Mouse (Mus musculus) heart, embryonic 12.5 days (tissue): ENCODE results near the gene Bscl2. TPM values are rescaled to one million over a fixed set of nuclear protein-coding genes. Genes with fewer than 3 reads are reported as not detected.
A peak's percentile ranks its signal among the peaks of the same experiment; 100 is the strongest.
"Not testable (repeated sequence)": the region's sequence is repeated elsewhere in the genome, so short reads cannot be mapped to it uniquely, and the experiment has no call there.

Source experiments
- ATAC-seq: fragments of 200-750 bp; cut with Nextera tagmentation; 2 replicates; pipeline ENCODE4 v1.8.0; 2017; ENCODE audit warnings: moderate TSS enrichment, moderate library complexity; ENCODE audit not compliant: insufficient number of reproducible peaks, low FRiP score
- H3K27ac ChIP-seq: fragments of 300-500 bp; sonication (generic); 2 replicates; pipeline ENCODE4 v1.5.1; 2016; ENCODE audit warnings: mild to moderate bottlenecking, moderate library complexity; ENCODE audit not compliant: poor library complexity, severe bottlenecking
- H3K27me3 ChIP-seq: fragments of 300-500 bp; sonication (generic); replicated peaks from 2 replicates; pipeline ENCODE4 v1.6.1; 2016; ENCODE audit warnings: mild to moderate bottlenecking, moderate library complexity
- H3K36me3 ChIP-seq: fragments of 300-500 bp; sonication (generic); 2 replicates; pipeline ENCODE4 v1.6.1; 2016; ENCODE audit warnings: mild to moderate bottlenecking, moderate library complexity
- H3K4me1 ChIP-seq: fragments of 300-500 bp; sonication (generic); replicated peaks from 2 replicates; pipeline ENCODE4 v1.6.1; 2016; ENCODE audit warnings: mild to moderate bottlenecking
- H3K4me2 ChIP-seq: fragments of 300-500 bp; sonication (generic); 2 replicates; pipeline ENCODE4 v1.6.1; 2016; ENCODE audit warnings: mild to moderate bottlenecking, moderate library complexity
- H3K4me3 ChIP-seq: fragments of 300-500 bp; sonication (generic); 2 replicates; pipeline ENCODE4 v1.5.1; 2016; ENCODE audit warnings: mild to moderate bottlenecking
- H3K9ac ChIP-seq: fragments of 300-500 bp; sonication (generic); 2 replicates; pipeline ENCODE4 v1.6.1; 2016; ENCODE audit warnings: mild to moderate bottlenecking, moderate library complexity
- H3K9me3 ChIP-seq: fragments of 300-500 bp; sonication (generic); replicated peaks from 2 replicates; pipeline ENCODE4 v1.6.1; 2016; ENCODE audit warnings: mild to moderate bottlenecking, moderate library complexity
- WGBS: fragments of 180-500 bp; shearing (Covaris S2); methylation state at CpG from one replicate; pipeline ENCODE4 v1.1.7; 2016; 5-methylcytosine and 5-hydroxymethylcytosine counted together
- microRNA-seq: library from miRNA; unstranded; fragments of <30 nt; microRNA quantifications from one replicate; pipeline ENCODE4, GENCODE M21; 2017
- polyA plus RNA-seq: library from polyadenylated mRNA; unstranded; fragments of >200 nt; fragmentation: Nextera tagmentation; extraction: Ambion mirVana; gene quantifications from 2 replicates; pipeline ENCODE4 v1.2.1, GENCODE M21; 2016

Bscl2 gene
- polyA plus RNA-seq, 1 experiment from 2014 or later: 41.1 TPM

- H3K4me1 ChIP-seq: peaks cover 38% of the 10 kb centered on the region
- 91% methylated on average over 9 of the region's 9 CpGs for WGBS
- no peak overlapping the region for H3K4me2 ChIP-seq
- H3K9me3 ChIP-seq: no peaks in the 10 kb centered on the region
- no peaks in the 10 kb centered on the region for H3K27me3 ChIP-seq
- H3K4me3 ChIP-seq: no peak overlapping the region
- peak overlapping the region; percentile 45 for H3K9ac ChIP-seq
- H3K27ac ChIP-seq: no peak overlapping the region
- no peak for ATAC-seq
- H3K36me3 ChIP-seq: peaks cover 37% of the 10 kb centered on the region
These were observed 58.2 kb downstream of the Bscl2 start for GRCm38 (mm10) chr19:8895397-8895960.

DNA sequence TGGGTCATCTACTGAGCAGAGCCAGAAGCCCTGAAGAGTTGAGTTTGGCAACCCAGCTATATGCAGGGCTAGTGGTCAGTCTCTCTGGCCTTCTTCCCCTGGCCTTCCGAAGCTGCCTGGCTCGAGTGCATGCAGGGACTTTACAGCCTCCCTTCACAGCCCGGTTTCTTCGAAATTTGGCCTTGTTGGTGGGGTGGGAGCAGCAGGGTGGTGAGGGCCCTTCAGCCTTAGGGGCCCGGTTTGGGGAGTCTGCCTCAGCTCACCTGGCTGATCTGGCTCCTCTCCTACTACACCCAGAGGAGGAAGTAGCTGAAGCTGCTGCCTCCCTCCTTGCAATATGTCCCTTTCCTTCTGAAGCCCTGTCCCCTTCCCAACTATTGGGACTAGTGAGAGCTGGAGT, 59.0 kb downstream of the Bscl2 start:
- Histone ChIP-seq H3K9ac (peak overlapping the region; percentile 38), H3K4me1 (peaks cover 38% of the 10 kb centered on the region), H3K36me3 (peaks cover 34% of the 10 kb centered on the region)
- not testable (repeated sequence) for H3K27me3 ChIP-seq, ATAC-seq, H3K9me3 ChIP-seq, H3K27ac ChIP-seq, H3K4me3 ChIP-seq, H3K4me2 ChIP-seq
- 92% methylated on average over 5 of the region's 5 CpGs for WGBS

DNA sequence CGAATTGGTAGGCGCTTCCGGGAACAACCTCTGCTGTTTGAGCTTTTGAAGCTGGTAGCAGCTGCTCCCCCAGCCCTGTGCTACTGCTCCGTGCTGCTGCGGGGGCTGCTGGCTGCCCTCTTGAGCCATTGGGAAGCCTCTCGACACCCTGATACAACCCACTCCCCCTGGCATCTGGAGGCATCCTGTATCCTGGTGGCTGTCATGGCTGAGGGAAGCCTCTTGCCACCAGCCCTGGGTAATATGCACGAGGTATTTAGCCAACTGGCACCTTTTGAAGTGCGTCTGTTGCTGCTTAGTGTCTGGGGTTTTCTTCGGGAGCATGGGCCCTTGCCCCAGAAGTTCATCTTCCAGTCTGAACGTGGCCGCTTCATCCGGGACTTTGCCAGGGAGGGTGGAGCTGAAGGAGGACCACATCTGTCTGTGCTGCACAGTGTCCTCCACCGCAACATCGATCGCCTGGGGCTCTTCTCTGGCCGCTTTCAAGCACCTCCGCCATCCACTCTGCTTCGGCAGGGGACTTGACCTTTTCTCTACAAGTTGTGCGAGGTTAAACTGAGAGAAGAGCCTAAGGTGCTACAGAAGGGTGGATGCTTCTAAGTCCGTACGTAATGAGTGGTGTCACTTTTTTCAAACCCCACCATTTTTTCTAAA, 60.1 kb downstream of the Bscl2 start:
- ATAC-seq, H3K9me3 ChIP-seq, H3K27me3 ChIP-seq: not testable (repeated sequence)
- Histone ChIP-seq H3K9ac (peak overlapping the region; percentile 68), H3K27ac (peak overlapping the region; percentile 69), H3K4me1 (peaks cover 38% of the 10 kb centered on the region), H3K4me3 (peak overlapping the region; percentile 97), H3K4me2 (peak overlapping the region; percentile 94), H3K36me3 (peaks cover 39% of the 10 kb centered on the region)
- 25% methylated on average over 21 of the region's 21 CpGs for WGBS

GRCm38 (mm10) chr19:8897865-8898495, 60.7 kb downstream of the Bscl2 start, which contains the start of gene Ganab:
TSS of gene Ganab (plus strand) at chr19:8898071.
- peaks cover 44% of the 10 kb centered on the region for H3K36me3 ChIP-seq
- H3K9ac ChIP-seq: peak within 1 kb of the TSS; percentile 96
- WGBS: under 1% methylated on average over 53 of the region's 53 CpGs
- H3K4me3 ChIP-seq: peak within 1 kb of the TSS; percentile 97
- H3K27me3 ChIP-seq: no peaks in the 10 kb centered on the region
- no peaks in the 10 kb centered on the region for H3K9me3 ChIP-seq
- peak within 1 kb of the TSS; percentile 86 for H3K27ac ChIP-seq
- peak within 1 kb of the TSS; percentile 94 for H3K4me2 ChIP-seq
- peak; percentile 99 for ATAC-seq
- H3K4me1 ChIP-seq: peaks cover 38% of the 10 kb centered on the region

Small RNAs within 50 kb of the gene (microRNA-seq; reads per million reads assigned to microRNA genes)
- gene Mir5136: not detected

Other genes with a start within 250 kb of the Bscl2 start
- gene Slc22a8, start 246.2 kb upstream of the Bscl2 start, polyA plus RNA-seq: 0.05 TPM in 1 of 2 replicates, not detected in the other
- gene Slc22a6, start 219.4 kb upstream of the Bscl2 start, polyA plus RNA-seq: not detected in 2 replicates
- 0.05 TPM in 1 of 2 replicates, not detected in the other for gene Chrm1, start 173.7 kb upstream of the Bscl2 start, polyA plus RNA-seq
- gene Slc3a2, start 114.1 kb upstream of the Bscl2 start, polyA plus RNA-seq: 87.6 and 88.9 TPM in 2 replicates
- 48.9 and 52.9 TPM in 2 replicates for gene Wdr74, start 101.6 kb upstream of the Bscl2 start, polyA plus RNA-seq
- 1.8 and 2.8 TPM in 2 replicates for gene 1700092M07Rik, start 96.7 kb upstream of the Bscl2 start, polyA plus RNA-seq
- gene Stx5a, start 96.1 kb upstream of the Bscl2 start, polyA plus RNA-seq: 86.1 and 88.1 TPM in 2 replicates
- 135 and 149 TPM in 2 replicates for gene Nxf1, start 80.4 kb upstream of the Bscl2 start, polyA plus RNA-seq
- gene Tmem223, start 66.5 kb upstream of the Bscl2 start, polyA plus RNA-seq: 145 and 146 TPM in 2 replicates
- gene Tmem179b, start 63.0 kb upstream of the Bscl2 start, polyA plus RNA-seq: 49.7 and 51.9 TPM in 2 replicates
- 22.5 and 23.3 TPM in 2 replicates for gene Taf6l, start 51.0 kb upstream of the Bscl2 start, polyA plus RNA-seq
- gene Polr2g, start 38.9 kb upstream of the Bscl2 start, polyA plus RNA-seq: 137 and 145 TPM in 2 replicates
- 3.8 and 4.1 TPM in 2 replicates for gene Zbtb3, start 34.9 kb upstream of the Bscl2 start, polyA plus RNA-seq
- gene Ttc9c, start 18.1 kb upstream of the Bscl2 start, polyA plus RNA-seq: 36.3 and 37.0 TPM in 2 replicates
- 3.8 TPM in 2 replicates for gene Hnrnpul2, start 17.5 kb upstream of the Bscl2 start, polyA plus RNA-seq
- gene AC129217.1, start 7.7 kb upstream of the Bscl2 start, polyA plus RNA-seq: not detected in 2 replicates
- gene Gng3, start 1.7 kb downstream of the Bscl2 start, polyA plus RNA-seq: 2.5 and 2.9 TPM in 2 replicates
- gene Lrrn4cl, start 13.3 kb downstream of the Bscl2 start, polyA plus RNA-seq: 0.77 and 0.78 TPM in 2 replicates
- 138 and 142 TPM in 2 replicates for gene Ubxn1, start 34.0 kb downstream of the Bscl2 start, polyA plus RNA-seq
- gene Uqcc3, start 43.5 kb downstream of the Bscl2 start, polyA plus RNA-seq: 52.7 and 60.6 TPM in 2 replicates
- gene Lbhd1, start 46.3 kb downstream of the Bscl2 start, polyA plus RNA-seq: 61.5 and 66.4 TPM in 2 replicates
- gene Gm49403, start 46.5 kb downstream of the Bscl2 start, polyA plus RNA-seq: not detected in 2 replicates
- 64.2 and 64.5 TPM in 2 replicates for gene 1810009A15Rik, start 51.4 kb downstream of the Bscl2 start, polyA plus RNA-seq
- gene Gm49416, start 51.5 kb downstream of the Bscl2 start, polyA plus RNA-seq: not detected in 2 replicates
- gene Ints5, start 55.5 kb downstream of the Bscl2 start, polyA plus RNA-seq: 28.9 and 30.1 TPM in 2 replicates
- gene Ganab, start 60.6 kb downstream of the Bscl2 start, polyA plus RNA-seq: 78.7 and 83.6 TPM in 2 replicates
- 46.6 and 46.8 TPM in 2 replicates for gene B3gat3, start 82.9 kb downstream of the Bscl2 start, polyA plus RNA-seq
- gene Rom1, start 91.9 kb downstream of the Bscl2 start, polyA plus RNA-seq: 2.4 and 2.5 TPM in 2 replicates
- 13.3 and 13.5 TPM in 2 replicates for gene Eml3, start 92.1 kb downstream of the Bscl2 start, polyA plus RNA-seq
- gene Mta2, start 104.4 kb downstream of the Bscl2 start, polyA plus RNA-seq: 106 and 115 TPM in 2 replicates
- 17.1 and 19.4 TPM in 2 replicates for gene Tut1, start 116.4 kb downstream of the Bscl2 start, polyA plus RNA-seq
- gene Eef1g, start 129.6 kb downstream of the Bscl2 start, polyA plus RNA-seq: 281 and 282 TPM in 2 replicates
- gene Ahnak, start 151.8 kb downstream of the Bscl2 start, polyA plus RNA-seq: 26.0 and 27.1 TPM in 2 replicates